Mouse (Mus musculus): ENCODE data around the gene Aff3.

The Aff3 gene

DNA sequence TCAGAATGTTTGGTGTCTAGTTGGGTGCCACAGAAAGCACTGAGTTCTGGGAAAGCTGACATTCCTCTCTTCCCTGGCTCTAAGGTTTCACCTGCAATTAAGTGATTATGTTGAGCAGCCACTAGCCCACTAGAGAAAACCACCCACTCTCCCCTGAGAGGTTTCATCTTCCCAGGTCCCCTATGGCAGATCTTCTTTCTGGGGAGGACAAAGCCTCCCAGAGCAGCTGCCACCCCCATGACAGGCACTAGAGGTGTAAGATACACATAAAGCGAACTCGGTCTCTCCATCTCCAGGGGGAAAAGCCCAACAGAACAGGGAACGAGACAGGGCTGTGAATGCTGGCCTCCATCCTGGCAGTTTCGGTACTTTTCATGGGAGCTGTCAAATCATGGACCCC is 492.9 kb downstream of the Aff3 start:
- POLR2A ChIA-PET: no interaction called here
- CTCF ChIA-PET: interaction anchor here in 1 of 4 experiments (1.8 kb wide), 1 partner anchor 14 kb away, joined by 5 read pairs; no protein-coding TSS in a partner anchor

DNA sequence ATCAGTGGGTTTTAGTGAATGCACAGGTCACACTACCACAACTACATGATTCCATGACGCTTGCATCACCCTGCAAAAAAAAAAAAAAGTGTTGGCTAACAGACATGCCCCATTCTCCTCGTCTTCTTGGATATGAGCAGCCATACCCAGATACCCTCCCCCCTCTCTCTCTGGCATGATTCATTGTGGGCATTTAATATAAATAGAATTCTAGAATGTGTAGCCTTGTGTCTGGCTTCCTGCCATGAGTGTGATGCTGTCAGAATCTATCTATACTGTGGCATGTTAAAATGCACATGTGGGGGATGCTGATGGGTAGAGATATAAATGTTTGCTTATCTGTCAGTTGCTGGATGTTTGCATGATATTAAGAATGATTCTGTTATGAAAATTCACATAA is 499.1 kb downstream of the Aff3 start:
- ChIA-PET CTCF (no interaction called here), POLR2A (no interaction called here)

DNA sequence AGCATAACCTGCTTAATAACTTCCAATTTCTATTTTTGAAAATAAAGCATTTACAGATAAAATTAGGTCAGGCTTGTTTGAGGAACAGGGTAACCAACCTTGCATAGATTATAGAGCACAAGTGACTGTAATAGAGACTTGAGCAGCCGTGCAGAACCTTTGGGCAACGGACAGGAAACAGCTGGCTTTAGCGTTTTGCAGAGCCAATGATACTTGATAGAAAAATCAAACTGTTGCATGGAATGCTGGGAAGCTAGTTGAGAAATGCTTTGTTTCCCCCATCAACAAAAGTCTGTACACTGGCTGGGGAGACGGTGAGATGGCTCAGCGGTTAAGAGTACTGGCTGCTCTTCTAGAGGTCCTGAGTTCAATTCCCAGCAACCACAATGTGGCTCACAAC is 514.7 kb downstream of the Aff3 start:
- ChIA-PET CTCF (interaction anchor here in 1 of 4 experiments (1.2 kb wide), 1 partner anchor 620 kb away, joined by 4 read pairs; no protein-coding TSS in a partner anchor), POLR2A (interaction anchor here in 1 of 4 experiments (0.6 kb wide), 1 partner anchor 36 kb away, joined by 3 read pairs; no protein-coding TSS in a partner anchor)

DNA sequence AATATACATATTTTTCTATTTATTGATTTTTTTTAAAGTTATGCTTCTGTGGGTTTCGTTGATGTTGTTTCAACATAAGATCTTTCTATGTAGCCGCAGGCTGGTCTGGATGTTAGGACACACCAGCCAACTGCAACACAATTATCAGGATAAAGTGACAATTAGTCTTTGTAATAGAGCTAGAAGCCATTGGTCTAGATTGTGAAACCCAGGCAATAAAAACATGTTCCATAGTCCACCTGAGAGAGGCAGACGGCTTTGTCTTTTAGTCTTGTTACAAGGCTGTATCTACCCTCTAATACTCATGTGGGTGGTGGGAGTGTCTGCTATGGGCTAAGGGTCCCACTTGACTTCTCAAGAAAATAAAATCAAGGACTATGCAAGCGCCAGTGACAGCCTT is 518.7 kb downstream of the Aff3 start:
- ChIA-PET CTCF (no interaction called here), POLR2A (interaction anchor here in 1 of 4 experiments (0.9 to 1.1 kb wide), 2 partner anchors 13 to 15 kb away, joined by 3 to 4 read pairs; no protein-coding TSS in a partner anchor)

DNA sequence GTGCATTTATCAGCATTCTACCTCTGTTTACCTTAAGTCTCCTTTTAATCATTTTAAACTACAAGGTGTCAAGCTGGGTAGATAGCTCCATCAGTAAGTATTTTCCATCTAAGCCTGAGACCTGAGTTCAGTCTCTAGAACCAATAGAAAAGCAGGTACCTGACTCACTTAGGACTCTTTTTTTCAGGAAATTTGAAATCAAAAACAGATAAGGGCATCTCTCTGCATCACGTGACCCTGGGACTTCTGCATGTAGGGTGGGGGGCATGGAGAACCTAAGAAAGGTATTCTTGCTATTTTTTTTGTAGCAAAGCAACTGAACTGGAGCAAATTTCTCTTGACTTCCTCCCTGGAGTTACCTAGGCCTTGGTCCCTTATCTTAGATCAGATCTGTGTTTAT is 523.4 kb downstream of the Aff3 start:
- POLR2A ChIA-PET: interaction anchor here in 1 of 4 experiments (0.5 kb wide), 1 partner anchor 436 kb away, joined by 3 read pairs; no protein-coding TSS in a partner anchor
- CTCF ChIA-PET: interaction anchor here in 2 of 4 experiments (0.6 to 1.4 kb wide), 2 partner anchors 44 to 105 kb away, joined by 3 to 12 read pairs; no protein-coding TSS in a partner anchor

DNA sequence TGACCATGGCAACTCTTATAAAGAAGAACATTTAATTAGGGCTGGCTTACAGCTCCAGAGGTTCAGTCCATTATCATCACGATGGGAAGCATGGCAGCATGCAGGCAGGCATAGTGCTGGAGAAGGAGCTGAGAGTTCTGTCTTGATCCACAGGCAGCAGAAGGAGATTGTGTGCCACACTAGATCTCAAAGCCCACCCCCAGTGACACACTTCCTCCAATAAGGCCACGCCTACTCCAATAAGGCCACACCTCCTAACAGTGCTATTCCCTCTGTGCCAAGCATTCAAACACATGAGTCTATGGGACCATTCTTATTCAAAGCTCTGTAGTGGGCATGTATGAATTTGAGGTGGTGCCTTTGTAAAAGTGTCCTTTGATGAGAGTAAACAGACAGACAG is 523.8 kb downstream of the Aff3 start:
- POLR2A ChIA-PET: no interaction called here

DNA sequence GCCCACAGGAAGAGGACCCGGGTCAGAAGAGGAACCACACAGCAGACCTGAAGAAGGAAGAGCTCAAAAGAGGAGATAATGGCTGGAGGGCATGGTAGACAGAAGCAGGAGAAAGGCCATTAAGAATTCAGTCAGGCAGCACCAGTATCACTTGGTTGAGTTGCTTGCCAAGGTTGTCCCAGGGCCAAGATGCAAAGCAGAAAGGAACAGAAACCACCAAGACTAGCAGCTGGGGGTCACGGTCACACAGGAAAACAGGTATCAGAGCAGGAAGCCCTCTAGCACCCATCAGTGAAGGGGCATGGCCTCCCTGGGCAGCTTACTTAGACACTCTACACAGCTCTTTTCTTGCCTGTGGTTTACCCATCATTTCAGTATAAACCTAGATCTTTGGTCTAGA is 525.4 kb downstream of the Aff3 start:
- ChIA-PET CTCF (interaction anchor here in 1 of 4 experiments (0.6 kb wide), 1 partner anchor 1126 kb away, joined by 3 read pairs; no protein-coding TSS in a partner anchor), POLR2A (interaction anchor here in 1 of 4 experiments (1.0 kb wide), 1 partner anchor 9 kb away, joined by 4 read pairs; no protein-coding TSS in a partner anchor)

More for the DNA sequence above, 523.8 kb downstream of the Aff3 start:
- CTCF ChIA-PET: interaction anchor here in 1 of 4 experiments (1.4 kb wide), 1 partner anchor 45 kb away, joined by 3 read pairs; no protein-coding TSS in a partner anchor

DNA sequence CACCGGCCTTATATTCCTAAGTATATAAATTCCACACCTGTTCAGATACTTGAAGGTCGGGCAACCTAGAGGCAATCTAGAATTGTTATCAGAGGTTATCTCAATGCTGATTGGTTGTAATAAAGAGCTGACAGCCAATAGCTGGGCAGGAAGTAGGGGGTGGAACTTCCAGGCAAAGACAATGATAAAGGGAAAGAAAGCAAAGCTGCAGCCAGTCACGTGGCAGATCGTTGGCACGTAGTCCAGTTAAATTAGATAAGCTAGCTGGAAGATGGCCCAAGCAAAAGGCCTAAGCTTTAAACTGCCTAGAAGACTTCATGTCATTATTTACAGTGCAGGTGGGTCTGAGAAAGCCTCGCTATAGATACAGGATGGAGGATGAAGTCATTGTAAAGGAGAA is 531.8 kb downstream of the Aff3 start:
- CTCF ChIA-PET: no interaction called here
- POLR2A ChIA-PET: interaction anchor here in 1 of 4 experiments (0.9 to 1.7 kb wide), 2 partner anchors 13 to 15 kb away, joined by 4 read pairs; no protein-coding TSS in a partner anchor

DNA sequence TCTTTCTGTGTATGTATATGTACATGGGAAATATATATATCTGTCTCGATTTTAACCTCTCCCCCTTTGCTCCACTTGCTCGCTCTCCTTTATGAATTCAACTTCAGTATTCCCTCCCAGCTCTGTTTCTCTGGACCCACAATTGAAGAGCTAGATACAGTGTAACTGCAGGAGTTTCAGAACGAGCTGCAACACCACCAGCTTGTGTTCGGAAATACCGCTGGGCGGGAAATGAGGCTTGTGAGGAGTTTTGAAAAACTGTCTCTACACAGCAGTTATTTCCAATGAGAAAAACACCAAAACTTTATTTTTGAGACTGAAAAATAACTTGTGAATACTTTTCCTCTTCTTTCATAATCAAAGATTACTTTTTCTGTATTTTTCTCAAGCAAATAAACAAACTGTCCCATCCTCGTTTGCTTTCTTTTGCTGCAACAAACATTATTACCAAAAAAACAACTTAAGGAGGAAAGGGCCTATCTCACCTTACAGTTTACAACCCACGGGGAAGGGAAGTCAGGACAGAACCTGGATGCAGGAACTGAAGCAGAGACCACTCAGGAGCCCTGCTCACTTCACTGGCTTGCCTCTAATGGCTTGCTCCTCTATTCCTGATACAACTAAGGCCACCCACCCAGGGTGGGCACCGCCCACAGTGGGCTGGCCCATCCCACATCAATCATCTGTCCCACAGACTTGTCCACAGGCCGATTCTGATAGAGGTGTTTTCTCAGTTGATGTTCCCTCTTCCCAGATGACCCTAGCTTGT is 533.9 kb downstream of the Aff3 start:
- CTCF ChIA-PET: interaction anchor here in 2 of 4 experiments (1.3 to 1.7 kb wide), 2 partner anchors 54 to 55 kb away, joined by 3 to 9 read pairs; no protein-coding TSS in a partner anchor
- POLR2A ChIA-PET: interaction anchor here in 3 of 4 experiments (0.6 to 1.7 kb wide), 9 partner anchors 9 to 145 kb away, joined by 3 to 4 read pairs (median 3); no protein-coding TSS in a partner anchor

DNA sequence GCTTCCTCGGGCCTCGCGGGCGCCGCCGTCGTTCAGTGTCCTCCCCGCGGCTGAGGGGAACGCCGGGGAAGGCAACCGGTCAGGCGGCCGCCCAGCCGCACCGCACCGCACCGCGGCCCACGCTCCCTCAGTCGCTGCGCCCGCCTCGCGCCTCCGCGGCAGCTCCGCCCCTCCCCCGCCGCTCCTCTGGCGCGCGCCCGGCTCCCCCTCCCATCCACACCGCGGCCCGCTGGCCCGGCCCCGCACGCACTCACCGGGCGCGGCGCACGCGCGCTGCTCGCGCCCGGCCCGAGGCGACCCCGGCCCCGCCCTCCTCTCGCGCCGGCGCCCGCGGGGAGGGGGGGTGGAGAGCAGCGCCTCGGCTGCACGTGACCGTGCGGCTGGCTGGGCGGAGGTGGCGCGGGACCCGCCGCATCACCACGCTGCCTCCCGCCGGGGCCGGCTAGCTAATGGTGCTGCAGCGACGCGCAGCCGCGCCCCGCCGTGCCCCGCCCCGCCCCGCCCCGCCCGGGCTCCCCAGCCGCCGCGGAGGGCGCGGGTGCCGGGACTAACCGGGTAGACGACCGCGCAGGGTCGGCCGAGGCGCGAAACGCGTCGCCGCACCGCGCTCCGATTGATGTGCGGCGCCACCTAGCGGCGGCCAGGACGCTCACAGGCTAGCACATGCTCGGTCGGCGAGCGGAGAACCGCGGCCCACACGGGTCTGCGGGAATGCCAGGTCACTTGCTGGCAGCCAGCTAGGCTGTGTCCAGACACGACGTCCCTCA is 535.1 kb downstream of the Aff3 start, which contains the start of gene Rev1:
TSS of gene Rev1 (minus strand) at position 301 of the 767 bp plus-strand sequence.
- ChIA-PET POLR2A (interaction anchor here in 3 of 4 experiments (0.5 to 1.7 kb wide), 10 partner anchors 9 to 207 kb away, joined by 3 to 5 read pairs (median 4); no protein-coding TSS in a partner anchor), CTCF (interaction anchor here in 2 of 4 experiments (0.6 to 1.7 kb wide), 3 partner anchors 56 to 218 kb away, joined by 3 to 9 read pairs (median 4); no protein-coding TSS in a partner anchor)

DNA sequence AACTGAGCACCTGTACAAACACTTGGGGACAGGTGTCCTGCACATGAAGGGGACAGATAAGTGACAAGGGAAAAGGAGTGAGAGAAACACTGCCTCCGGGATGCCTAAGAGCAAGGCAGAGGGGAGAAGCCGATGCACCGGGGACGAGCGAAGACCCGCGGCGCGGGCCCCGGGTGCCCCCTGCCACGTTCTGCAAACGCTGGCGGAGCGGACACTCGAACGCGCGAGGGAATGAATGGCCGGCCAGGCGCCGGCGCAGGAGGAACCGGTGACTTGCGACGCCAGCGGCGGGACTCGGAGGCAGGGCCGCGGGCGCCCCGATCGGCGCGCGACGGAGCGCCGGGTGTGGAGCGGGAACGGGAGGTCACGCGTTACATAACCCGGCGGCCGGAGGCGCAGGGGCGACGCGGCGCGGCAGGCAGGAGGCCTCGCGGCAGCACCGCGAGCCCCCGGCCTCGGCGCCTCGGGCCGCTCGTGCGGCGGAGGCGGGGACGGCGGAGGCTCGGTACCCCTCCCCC is 535.8 kb downstream of the Aff3 start:
- ChIA-PET CTCF (no interaction called here), POLR2A (interaction anchor here (0.8 to 3.0 kb wide), 8 partner anchors 11 to 265 kb away, joined by 3 to 20 read pairs (median 4); no protein-coding TSS in a partner anchor)
